Mouse (Mus musculus): ENCODE measurements around the gene Pigl. TPM values are rescaled to one million over a fixed set of nuclear protein-coding genes. Genes with fewer than 3 reads are reported as not detected.

Gene Pigl
- polyA plus RNA-seq, 1 experiment from 2014 or later, result 7.9 TPM

Other genes starting within 250 kb of the Pigl start
- 0.39 and 0.41 TPM in 2 replicates for gene Adora2b, start 209.5 kb upstream of the Pigl start, polyA plus RNA-seq (2016; fragmentation: Nextera tagmentation; extraction: Ambion mirVana)
- 14.1 and 14.4 TPM in 2 replicates for gene Zswim7, start 177.1 kb upstream of the Pigl start, polyA plus RNA-seq (2016; fragmentation: Nextera tagmentation; extraction: Ambion mirVana)
- 8.5 and 8.7 TPM in 2 replicates for gene Ttc19, start 177.0 kb upstream of the Pigl start, polyA plus RNA-seq (2016; fragmentation: Nextera tagmentation; extraction: Ambion mirVana)
- gene Ncor1, start 81 bp downstream of the Pigl start, polyA plus RNA-seq (2016; fragmentation: Nextera tagmentation; extraction: Ambion mirVana), result 108 and 112 TPM in 2 replicates
- gene Cenpv, start 80.8 kb downstream of the Pigl start, polyA plus RNA-seq (2016; fragmentation: Nextera tagmentation; extraction: Ambion mirVana), result 30.6 and 32.3 TPM in 2 replicates
- gene Ubb, start 92.7 kb downstream of the Pigl start, polyA plus RNA-seq (2016; fragmentation: Nextera tagmentation; extraction: Ambion mirVana), result 1,472 and 1,525 TPM in 2 replicates
- 8.0 and 9.0 TPM in 2 replicates for gene Trpv2, start 116.0 kb downstream of the Pigl start, polyA plus RNA-seq (2016; fragmentation: Nextera tagmentation; extraction: Ambion mirVana)
- 3.4 and 3.7 TPM in 2 replicates for gene Lrrc75a, start 190.1 kb downstream of the Pigl start, polyA plus RNA-seq (2016; fragmentation: Nextera tagmentation; extraction: Ambion mirVana)
- 15.0 and 17.0 TPM in 2 replicates for gene Mmgt2, start 190.2 kb downstream of the Pigl start, polyA plus RNA-seq (2016; fragmentation: Nextera tagmentation; extraction: Ambion mirVana)

Data from liver, embryonic 12.5 days (tissue).